Mouse (Mus musculus) limb, embryonic 14.5 days (tissue): ENCODE measurements around the gene Abi3. TPM values are rescaled to one million over a fixed set of nuclear protein-coding genes. Genes with fewer than 3 reads are reported as not detected.
A peak's percentile ranks its signal among the peaks of the same experiment; 100 is the strongest.

Experiments used
- ATAC-seq: fragments of 200-750 bp; cut with Nextera tagmentation; 2 replicates; pipeline ENCODE4 v1.8.0; 2017; ENCODE audit warnings: low read depth, moderate number of reproducible peaks, moderate TSS enrichment; ENCODE audit not compliant: low FRiP score
- DNase-seq: peaks from one replicate; pipeline ENCODE4 v3.0.0-alpha.2; 2015; ENCODE audit warnings: low spot score
- H3K27ac ChIP-seq: fragments of 300-500 bp; sonication (generic); replicated peaks from 2 replicates; pipeline ENCODE4 v1.5.1; 2014; ENCODE audit warnings: low read depth, mild to moderate bottlenecking, low read length, moderate library complexity, mixed read lengths
- H3K27me3 ChIP-seq: fragments of 300-500 bp; sonication (generic); 2 replicates; pipeline ENCODE4 v1.6.1; 2014; ENCODE audit warnings: low read length, mixed read lengths; ENCODE audit not compliant: control insufficient read depth, insufficient read depth
- H3K36me3 ChIP-seq: fragments of 300-500 bp; sonication (generic); 2 replicates; pipeline ENCODE4 v1.6.1; 2014; ENCODE audit warnings: mild to moderate bottlenecking, low read length, moderate library complexity, mixed read lengths; ENCODE audit not compliant: control insufficient read depth, insufficient read depth
- H3K4me1 ChIP-seq: fragments of 300-500 bp; sonication (generic); 2 replicates; pipeline ENCODE4 v1.6.1; 2014; ENCODE audit warnings: antibody characterized with exemption, low read length, mixed read lengths; ENCODE audit not compliant: control insufficient read depth, insufficient read depth
- H3K4me2 ChIP-seq: fragments of 300-500 bp; sonication (generic); replicated peaks from 2 replicates; pipeline ENCODE4 v1.6.1; 2014; ENCODE audit warnings: low read depth, mild to moderate bottlenecking, low read length, moderate library complexity; ENCODE audit not compliant: severe bottlenecking
- H3K4me3 ChIP-seq: fragments of 300-500 bp; sonication (generic); replicated peaks from 2 replicates; pipeline ENCODE4 v1.5.1; 2014; ENCODE audit warnings: low read length
- H3K9ac ChIP-seq: fragments of 300-500 bp; sonication (generic); 2 replicates; pipeline ENCODE4 v1.6.1; 2014; ENCODE audit warnings: mild to moderate bottlenecking, low read depth, low read length, moderate library complexity; ENCODE audit not compliant: severe bottlenecking
- H3K9me3 ChIP-seq: fragments of 300-500 bp; sonication (generic); 2 replicates; pipeline ENCODE4 v1.6.1; 2016; ENCODE audit warnings: low read length; ENCODE audit not compliant: control insufficient read depth
- POLR2A ChIP-seq: fragments of 200-500 bp; IDR thresholded peaks from 2 replicates; pipeline ENCODE4 v1.8.0; 2012; ENCODE audit warnings: inconsistent platforms, mild to moderate bottlenecking, moderate library complexity, borderline replicate concordance; ENCODE audit not compliant: insufficient read depth, insufficient read length; ENCODE audit errors: extremely low read depth
- WGBS: fragments of 180-500 bp; shearing (Covaris S2); extraction: QIAGEN DNeasy Blood & Tissue Kit; methylation state at CpG from one replicate; pipeline ENCODE4 v1.1.7; 2014; 5-methylcytosine and 5-hydroxymethylcytosine counted together
- polyA plus RNA-seq, 2 experiments: library from polyadenylated mRNA; depleted of rRNA in 1 of 2; stranded (reverse) in 1 of 2; unstranded in 1 of 2; fragments of >200 nt; fragmentation: Nextera tagmentation in 1 of 2; extraction: Ambion mirVana in 1 of 2; gene quantifications; 2 replicates each; pipeline versions ENCODE4 v1.2.1 to v1.2.3; 2012 to 2014

The Abi3 gene
- polyA plus RNA-seq, 2 experiments: 5.5 to 7.8 TPM

- Histone ChIP-seq H3K4me1 (peaks cover 7% of the 10 kb centered on the region), H3K9me3 (no peaks in the 10 kb centered on the region), H3K36me3 (no peaks in the 10 kb centered on the region), H3K9ac (peak overlapping the region; percentile 47; the same call in 1 of the 2 replicates), H3K4me3 (peak overlapping the region; percentile 66), H3K4me2 (peak overlapping the region; percentile 98), H3K27me3 (peaks cover 48% of the 10 kb centered on the region), H3K27ac (no peak overlapping the region)
- TF ChIP-seq POLR2A: no peak
- 4% methylated on average over 11 of the region's 11 CpGs for WGBS
- DNase-seq: no peak
- no peak; the same call in 1 of the 2 replicates for ATAC-seq
These were observed 17.4 kb downstream of the Abi3 start for GRCm38 (mm10) chr11:95824877-95825243.

- WGBS: under 1% methylated on average over 43 of the region's 78 CpGs
- no peaks in the 10 kb centered on the region for H3K36me3 ChIP-seq
- TF ChIP-seq POLR2A: peak; percentile 50; the same call in 1 of the 2 replicates
- no peak within 1 kb of the TSS for H3K27ac ChIP-seq
- peak within 1 kb of the TSS; percentile 66 for H3K4me3 ChIP-seq
- H3K9me3 ChIP-seq: no peaks in the 10 kb centered on the region
- H3K4me2 ChIP-seq: peak within 1 kb of the TSS; percentile 98
- peaks cover 42% of the 10 kb centered on the region for H3K27me3 ChIP-seq
- DNase-seq: peak; percentile 87
- peaks cover 7% of the 10 kb centered on the region for H3K4me1 ChIP-seq
- H3K9ac ChIP-seq: peak within 1 kb of the TSS; percentile 65
- peak; percentile 97 for ATAC-seq
These were observed 18.0 kb downstream of the Abi3 start, which contains the start of gene Phospho1 for GRCm38 (mm10) chr11:95824071-95824876. Phospho1 (plus strand) TSS chr11:95824499.

GRCm38 (mm10) chr11:95822437-95822836, 19.8 kb downstream of the Abi3 start:
- H3K9me3 ChIP-seq: no peaks in the 10 kb centered on the region
- peaks cover 7% of the 10 kb centered on the region for H3K4me1 ChIP-seq
- no peak overlapping the region for H3K4me3 ChIP-seq
- H3K27ac ChIP-seq: no peak overlapping the region
- H3K4me2 ChIP-seq: no peak overlapping the region
- no peaks in the 10 kb centered on the region for H3K36me3 ChIP-seq
- no peak for TF ChIP-seq POLR2A
- H3K9ac ChIP-seq: no peak overlapping the region
- H3K27me3 ChIP-seq: peaks cover 25% of the 10 kb centered on the region
- ATAC-seq (no peak), DNase-seq (no peak)
- 91% methylated on average over 4 of the region's 4 CpGs for WGBS

- Histone ChIP-seq H3K36me3 (no peaks in the 10 kb centered on the region), H3K27ac (no peak overlapping the region), H3K4me3 (no peak overlapping the region), H3K4me2 (no peak overlapping the region), H3K9me3 (no peaks in the 10 kb centered on the region), H3K27me3 (peaks cover 16% of the 10 kb centered on the region), H3K4me1 (peaks cover 7% of the 10 kb centered on the region), H3K9ac (no peak overlapping the region)
- DNase-seq (no peak), ATAC-seq (no peak)
- 86% methylated on average over 3 of the region's 3 CpGs for WGBS
- TF ChIP-seq POLR2A: no peak
These were observed 20.8 kb downstream of the Abi3 start for GRCm38 (mm10) chr11:95821511-95821910.

GRCm38 (mm10) chr11:95819138-95819537, 23.1 kb downstream of the Abi3 start:
- H3K9ac ChIP-seq: no peak overlapping the region
- no peaks in the 10 kb centered on the region for H3K9me3 ChIP-seq
- no peak overlapping the region for H3K4me2 ChIP-seq
- H3K36me3 ChIP-seq: no peaks in the 10 kb centered on the region
- ATAC-seq: no peak
- H3K4me3 ChIP-seq: no peak overlapping the region
- H3K27ac ChIP-seq: no peak overlapping the region
- no peak for DNase-seq
- TF ChIP-seq POLR2A: no peak
- whole genome bisulfite sequencing: 79% methylated on average over 8 of the region's 8 CpGs
- H3K27me3 ChIP-seq: no peaks in the 10 kb centered on the region
- H3K4me1 ChIP-seq: no peaks in the 10 kb centered on the region
